Mouse (Mus musculus) forebrain, embryonic 11.5 days (tissue): ENCODE measurements at regions not wholly inside any gene's neighbourhood (a gene's known extent, or its start where the extent isn't known, plus 50 kb on each side); places are given as distances from the start of the nearest gene placed in this dataset.

Experiments used
- ATAC-seq: fragments of 200-750 bp; cut with Nextera tagmentation; replicated peaks from 2 replicates; pipeline ENCODE4 v1.8.0; 2017; ENCODE audit warnings: moderate TSS enrichment; ENCODE audit not compliant: low FRiP score
- DNase-seq: peaks from one replicate; pipeline ENCODE4 v3.0.0-alpha.2; 2017; ENCODE audit warnings: low spot score
- H3K27ac ChIP-seq: fragments of 300-500 bp; sonication (generic); 2 replicates; pipeline ENCODE4 v1.5.1; 2014; ENCODE audit warnings: low read depth, low read length
- H3K27me3 ChIP-seq: fragments of 300-500 bp; sonication (generic); 2 replicates; pipeline ENCODE4 v1.6.1; 2014; ENCODE audit warnings: mild to moderate bottlenecking, low read length, mixed read lengths; ENCODE audit not compliant: control insufficient read depth, insufficient read depth
- H3K36me3 ChIP-seq: fragments of 300-500 bp; sonication (generic); 2 replicates; pipeline ENCODE4 v1.6.1; 2014; ENCODE audit warnings: mild to moderate bottlenecking, low read length, moderate library complexity, mixed read lengths; ENCODE audit not compliant: control insufficient read depth, insufficient read depth
- H3K4me1 ChIP-seq: fragments of 300-500 bp; sonication (generic); replicated peaks from 2 replicates; pipeline ENCODE4 v1.6.1; 2014; ENCODE audit warnings: low read length, mixed read lengths; ENCODE audit not compliant: control insufficient read depth, insufficient read depth
- H3K4me2 ChIP-seq: fragments of 300-500 bp; sonication (generic); 2 replicates; pipeline ENCODE4 v1.6.1; 2014; ENCODE audit warnings: low read depth, mild to moderate bottlenecking, low read length, moderate library complexity, mixed read lengths; ENCODE audit not compliant: severe bottlenecking
- H3K4me3 ChIP-seq: fragments of 300-500 bp; sonication (generic); 2 replicates; pipeline ENCODE4 v1.5.1; 2014; ENCODE audit warnings: low read depth, low read length
- H3K9ac ChIP-seq: fragments of 300-500 bp; sonication (generic); 2 replicates; pipeline ENCODE4 v1.6.1; 2014; ENCODE audit warnings: low read length
- H3K9me3 ChIP-seq: fragments of 300-500 bp; sonication (generic); 2 replicates; pipeline ENCODE4 v1.6.1; 2016; ENCODE audit warnings: low read length, mixed read lengths; ENCODE audit not compliant: control insufficient read depth
- WGBS: fragments of 180-500 bp; shearing (Covaris S2); extraction: QIAGEN DNeasy Blood & Tissue Kit; methylation state at CpG from one replicate; pipeline ENCODE4 v1.1.7; 2014; 5-methylcytosine and 5-hydroxymethylcytosine counted together

GRCm38 (mm10) chr5:74769023-74769422 is 66.3 kb upstream of the Lnx1 start:
- ATAC-seq, result no peak

GRCm38 (mm10) chr5:74767993-74768392 is 65.3 kb upstream of the Lnx1 start:
- no peaks in the 10 kb centered on the region for H3K36me3 ChIP-seq
- no peak for ATAC-seq
- no peak overlapping the region for H3K4me2 ChIP-seq
- no peaks in the 10 kb centered on the region for H3K27me3 ChIP-seq
- H3K4me1 ChIP-seq, result no peaks in the 10 kb centered on the region
- no peak overlapping the region for H3K27ac ChIP-seq
- DNase-seq, result no peak
- H3K9me3 ChIP-seq, result no peaks in the 10 kb centered on the region
- no peak overlapping the region for H3K9ac ChIP-seq
- H3K4me3 ChIP-seq, result no peak overlapping the region
- WGBS, result 74% methylated on average over 8 of the region's 8 CpGs

More at GRCm38 (mm10) chr5:74769023-74769422, 66.3 kb upstream of the Lnx1 start:
- H3K9ac ChIP-seq, result no peak overlapping the region
- no peak overlapping the region for H3K4me2 ChIP-seq
- H3K36me3 ChIP-seq, result no peaks in the 10 kb centered on the region
- DNase-seq, result no peak
- no peak overlapping the region for H3K27ac ChIP-seq
- H3K4me3 ChIP-seq, result no peak overlapping the region
- no peaks in the 10 kb centered on the region for H3K4me1 ChIP-seq
- 85% methylated on average over 5 of the region's 5 CpGs for WGBS
- no peaks in the 10 kb centered on the region for H3K9me3 ChIP-seq
- no peaks in the 10 kb centered on the region for H3K27me3 ChIP-seq

- no peaks in the 10 kb centered on the region for H3K9me3 ChIP-seq
- no peak overlapping the region for H3K4me2 ChIP-seq
- no peaks in the 10 kb centered on the region for H3K27me3 ChIP-seq
- H3K36me3 ChIP-seq, result no peaks in the 10 kb centered on the region
- no peak overlapping the region for H3K27ac ChIP-seq
- no peak overlapping the region for H3K4me3 ChIP-seq
- no peak for ATAC-seq
- no peak overlapping the region for H3K9ac ChIP-seq
- DNase-seq, result no peak
- no peaks in the 10 kb centered on the region for H3K4me1 ChIP-seq
- WGBS, result 88% methylated on average over 8 of the region's 8 CpGs
These were observed 63.5 kb upstream of the Lnx1 start for GRCm38 (mm10) chr5:74766211-74766610.

GRCm38 (mm10) chr5:74765061-74765767 is 62.5 kb upstream of the Lnx1 start:
- Histone ChIP-seq H3K9me3 (no peaks in the 10 kb centered on the region), H3K4me3 (no peak overlapping the region), H3K27ac (no peak overlapping the region), H3K27me3 (no peaks in the 10 kb centered on the region), H3K36me3 (no peaks in the 10 kb centered on the region), H3K4me2 (no peak overlapping the region), H3K9ac (no peak overlapping the region), H3K4me1 (no peaks in the 10 kb centered on the region)
- WGBS, result 61% methylated on average over 9 of the region's 9 CpGs
- DNase-seq (no peak), ATAC-seq (no peak)

- Histone ChIP-seq H3K9ac (no peak overlapping the region), H3K4me2 (no peak overlapping the region), H3K9me3 (no peaks in the 10 kb centered on the region), H3K4me1 (no peaks in the 10 kb centered on the region), H3K4me3 (no peak overlapping the region), H3K27me3 (no peaks in the 10 kb centered on the region), H3K27ac (no peak overlapping the region), H3K36me3 (no peaks in the 10 kb centered on the region)
- ATAC-seq (no peak), DNase-seq (no peak)
- 94% methylated on average over 5 of the region's 5 CpGs for WGBS
These were observed 54.8 kb upstream of the Lnx1 start for GRCm38 (mm10) chr5:74757557-74757956.

GRCm38 (mm10) chr5:74752961-74753360 is 50.2 kb upstream of the Lnx1 start:
- no peak overlapping the region for H3K4me2 ChIP-seq
- DNase-seq (no peak), ATAC-seq (no peak)
- H3K9me3 ChIP-seq, result no peaks in the 10 kb centered on the region
- H3K4me1 ChIP-seq, result no peaks in the 10 kb centered on the region
- H3K27ac ChIP-seq, result no peak overlapping the region
- H3K27me3 ChIP-seq, result no peaks in the 10 kb centered on the region
- H3K36me3 ChIP-seq, result no peaks in the 10 kb centered on the region
- WGBS, result 89% methylated on average over 3 of the region's 3 CpGs
- H3K4me3 ChIP-seq, result no peak overlapping the region
- no peak overlapping the region for H3K9ac ChIP-seq
